Mouse (Mus musculus) limb, embryonic 14.5 days (tissue): ENCODE measurements around the gene Alox12b. TPM values are rescaled to one million over a fixed set of nuclear protein-coding genes. Genes with fewer than 3 reads are reported as not detected.

Experiments used
- ATAC-seq: fragments of 200-750 bp; cut with Nextera tagmentation; 2 replicates; pipeline ENCODE4 v1.8.0; 2017; ENCODE audit warnings: low read depth, moderate number of reproducible peaks, moderate TSS enrichment; ENCODE audit not compliant: low FRiP score
- DNase-seq: peaks from one replicate; pipeline ENCODE4 v3.0.0-alpha.2; 2015; ENCODE audit warnings: low spot score
- H3K27ac ChIP-seq: fragments of 300-500 bp; sonication (generic); replicated peaks from 2 replicates; pipeline ENCODE4 v1.5.1; 2014; ENCODE audit warnings: low read depth, mild to moderate bottlenecking, low read length, moderate library complexity, mixed read lengths
- H3K27me3 ChIP-seq: fragments of 300-500 bp; sonication (generic); 2 replicates; pipeline ENCODE4 v1.6.1; 2014; ENCODE audit warnings: low read length, mixed read lengths; ENCODE audit not compliant: control insufficient read depth, insufficient read depth
- H3K36me3 ChIP-seq: fragments of 300-500 bp; sonication (generic); 2 replicates; pipeline ENCODE4 v1.6.1; 2014; ENCODE audit warnings: mild to moderate bottlenecking, low read length, moderate library complexity, mixed read lengths; ENCODE audit not compliant: control insufficient read depth, insufficient read depth
- H3K4me1 ChIP-seq: fragments of 300-500 bp; sonication (generic); 2 replicates; pipeline ENCODE4 v1.6.1; 2014; ENCODE audit warnings: antibody characterized with exemption, low read length, mixed read lengths; ENCODE audit not compliant: control insufficient read depth, insufficient read depth
- H3K4me2 ChIP-seq: fragments of 300-500 bp; sonication (generic); replicated peaks from 2 replicates; pipeline ENCODE4 v1.6.1; 2014; ENCODE audit warnings: low read depth, mild to moderate bottlenecking, low read length, moderate library complexity; ENCODE audit not compliant: severe bottlenecking
- H3K4me3 ChIP-seq: fragments of 300-500 bp; sonication (generic); replicated peaks from 2 replicates; pipeline ENCODE4 v1.5.1; 2014; ENCODE audit warnings: low read length
- H3K9ac ChIP-seq: fragments of 300-500 bp; sonication (generic); 2 replicates; pipeline ENCODE4 v1.6.1; 2014; ENCODE audit warnings: mild to moderate bottlenecking, low read depth, low read length, moderate library complexity; ENCODE audit not compliant: severe bottlenecking
- H3K9me3 ChIP-seq: fragments of 300-500 bp; sonication (generic); 2 replicates; pipeline ENCODE4 v1.6.1; 2016; ENCODE audit warnings: low read length; ENCODE audit not compliant: control insufficient read depth
- POLR2A ChIP-seq: fragments of 200-500 bp; IDR thresholded peaks from 2 replicates; pipeline ENCODE4 v1.8.0; 2012; ENCODE audit warnings: inconsistent platforms, mild to moderate bottlenecking, moderate library complexity, borderline replicate concordance; ENCODE audit not compliant: insufficient read depth, insufficient read length; ENCODE audit errors: extremely low read depth
- WGBS: fragments of 180-500 bp; shearing (Covaris S2); extraction: QIAGEN DNeasy Blood & Tissue Kit; methylation state at CpG from one replicate; pipeline ENCODE4 v1.1.7; 2014; 5-methylcytosine and 5-hydroxymethylcytosine counted together
- polyA plus RNA-seq, 2 experiments: library from polyadenylated mRNA; depleted of rRNA in 1 of 2; stranded (reverse) in 1 of 2; unstranded in 1 of 2; fragments of >200 nt; fragmentation: Nextera tagmentation in 1 of 2; extraction: Ambion mirVana in 1 of 2; gene quantifications; 2 replicates each; pipeline versions ENCODE4 v1.2.1 to v1.2.3; 2012 to 2014

The Alox12b gene
- polyA plus RNA-seq, 2 experiments, result 0.24 to 0.83 TPM

DNA sequence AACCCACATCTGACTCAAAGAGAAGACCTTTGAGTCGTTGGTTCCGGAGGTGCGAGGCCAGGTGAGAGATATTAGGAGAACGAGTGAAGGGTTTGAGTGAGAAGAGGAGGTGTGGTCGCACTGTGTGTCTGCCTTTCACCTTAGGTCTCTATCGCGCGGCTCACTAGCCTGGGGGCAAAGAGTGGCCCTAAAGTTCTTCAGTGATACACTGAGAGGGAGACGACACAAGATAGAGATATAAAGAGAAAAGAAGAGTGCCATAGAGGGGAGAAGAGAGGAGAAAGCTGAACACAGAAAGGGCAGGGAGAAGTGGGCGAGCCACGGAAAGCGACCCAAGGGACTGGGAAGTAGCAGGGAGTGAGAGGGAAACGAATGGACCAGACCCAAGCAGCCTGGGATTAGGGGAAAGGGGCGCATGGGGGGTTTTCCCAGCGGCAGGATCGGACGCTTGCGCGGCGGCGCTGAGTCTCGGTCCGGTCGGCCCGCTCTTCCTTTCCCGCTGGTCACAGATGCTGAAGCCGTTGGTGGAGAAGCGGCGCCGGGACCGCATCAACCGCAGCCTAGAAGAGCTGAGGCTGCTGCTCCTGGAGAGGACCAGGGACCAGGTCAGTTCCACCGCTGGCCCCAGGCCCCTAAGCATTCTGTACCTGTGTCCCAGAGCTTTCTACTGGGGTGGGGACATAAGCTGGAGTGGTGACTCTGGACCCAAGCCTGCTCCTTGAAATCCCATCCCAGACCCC, 35.6 kb upstream of the Alox12b start:
- Histone ChIP-seq H3K27ac (no peak overlapping the region), H3K4me2 (peak overlapping the region; percentile 90), H3K4me1 (peaks cover 28% of the 10 kb centered on the region), H3K4me3 (peak overlapping the region; percentile 74), H3K9ac (peak overlapping the region; percentile 65), H3K27me3 (no peaks in the 10 kb centered on the region), H3K36me3 (no peaks in the 10 kb centered on the region), H3K9me3 (no peaks in the 10 kb centered on the region)
- no peak for ATAC-seq
- DNase-seq, result no peak
- WGBS, result 1% methylated on average over 29 of the region's 33 CpGs
- TF ChIP-seq POLR2A, result no peak

DNA sequence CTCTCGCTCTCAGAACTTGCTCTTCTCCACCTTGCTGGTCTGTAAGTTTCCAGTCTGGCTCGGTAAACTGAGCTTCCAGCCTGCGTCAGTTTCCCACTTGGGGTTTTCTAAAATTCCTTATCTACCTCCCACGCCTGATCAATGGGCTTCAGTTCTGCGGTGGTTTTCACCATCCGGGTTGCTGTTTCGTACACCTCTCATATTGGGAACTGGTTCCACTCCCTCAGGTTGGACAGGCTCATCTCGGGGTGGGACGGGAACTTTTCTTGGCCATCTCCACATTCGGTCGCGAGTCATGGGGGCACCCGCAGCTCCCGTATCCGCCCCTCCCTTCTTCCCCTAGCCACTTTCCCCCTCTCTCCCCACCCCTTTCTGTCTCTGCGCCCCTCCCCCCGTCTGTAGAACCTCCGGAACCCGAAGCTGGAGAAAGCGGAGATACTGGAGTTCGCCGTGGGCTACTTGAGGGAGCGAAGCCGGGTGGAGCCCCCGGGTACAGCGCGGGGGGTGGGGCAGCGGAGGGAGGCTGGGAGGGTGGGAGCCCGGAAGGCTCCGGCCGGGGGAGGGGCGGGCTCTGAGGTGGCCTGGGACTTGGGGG, 35.0 kb upstream of the Alox12b start:
- TF ChIP-seq POLR2A, result no peak
- Histone ChIP-seq H3K9me3 (no peaks in the 10 kb centered on the region), H3K4me3 (peak overlapping the region; percentile 74), H3K9ac (peak overlapping the region; percentile 65), H3K36me3 (no peaks in the 10 kb centered on the region), H3K27me3 (no peaks in the 10 kb centered on the region), H3K4me2 (peak overlapping the region; percentile 90), H3K27ac (peak overlapping the region; percentile 81), H3K4me1 (peaks cover 29% of the 10 kb centered on the region)
- DNase-seq (peak; percentile 63), ATAC-seq (no peak)
- WGBS, result under 1% methylated on average over 31 of the region's 32 CpGs

DNA sequence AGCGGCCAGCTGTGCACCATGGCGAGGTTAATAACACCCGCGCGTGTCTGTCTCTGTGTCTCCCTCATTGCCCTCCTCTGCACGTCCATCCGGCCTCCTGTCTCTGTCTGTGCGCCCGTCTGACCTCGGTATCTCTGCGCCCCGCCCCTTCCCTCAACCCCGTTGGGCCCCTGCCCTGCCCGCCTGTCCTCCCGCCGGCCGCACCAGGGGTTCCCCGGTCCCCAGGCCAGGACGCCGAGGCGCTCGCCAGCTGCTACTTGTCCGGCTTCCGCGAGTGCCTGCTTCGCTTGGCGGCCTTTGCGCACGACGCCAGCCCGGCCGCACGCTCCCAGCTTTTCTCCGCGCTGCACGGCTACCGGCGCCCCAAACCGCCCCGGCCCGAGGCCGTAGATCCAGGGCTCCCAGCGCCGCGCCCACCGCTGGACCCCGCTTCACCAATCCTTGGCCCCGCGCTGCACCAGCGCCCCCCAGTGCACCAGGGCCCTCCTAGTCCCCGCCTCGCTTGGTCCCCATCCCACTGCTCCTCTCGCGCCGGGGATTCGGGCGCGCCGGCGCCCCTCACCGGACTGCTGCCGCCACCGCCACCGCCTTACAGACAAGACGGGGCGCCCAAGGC, 34.3 kb upstream of the Alox12b start, which contains the start of gene 9130213A22Rik:
TSS of gene 9130213A22Rik (minus strand) at position 254 of the 616 bp plus-strand sequence.
- no peak for TF ChIP-seq POLR2A
- H3K9me3 ChIP-seq, result no peaks in the 10 kb centered on the region
- H3K4me1 ChIP-seq, result peaks cover 26% of the 10 kb centered on the region
- peak within 1 kb of the TSS; percentile 65 for H3K9ac ChIP-seq
- peak; percentile 44 for ATAC-seq
- H3K27me3 ChIP-seq, result no peaks in the 10 kb centered on the region
- H3K4me2 ChIP-seq, result peak within 1 kb of the TSS; percentile 90
- under 1% methylated on average over 32 of the region's 66 CpGs for WGBS
- peak; percentile 89 for DNase-seq
- H3K4me3 ChIP-seq, result peak within 1 kb of the TSS; percentile 74
- H3K36me3 ChIP-seq, result no peaks in the 10 kb centered on the region
- peak within 1 kb of the TSS; percentile 81 for H3K27ac ChIP-seq

DNA sequence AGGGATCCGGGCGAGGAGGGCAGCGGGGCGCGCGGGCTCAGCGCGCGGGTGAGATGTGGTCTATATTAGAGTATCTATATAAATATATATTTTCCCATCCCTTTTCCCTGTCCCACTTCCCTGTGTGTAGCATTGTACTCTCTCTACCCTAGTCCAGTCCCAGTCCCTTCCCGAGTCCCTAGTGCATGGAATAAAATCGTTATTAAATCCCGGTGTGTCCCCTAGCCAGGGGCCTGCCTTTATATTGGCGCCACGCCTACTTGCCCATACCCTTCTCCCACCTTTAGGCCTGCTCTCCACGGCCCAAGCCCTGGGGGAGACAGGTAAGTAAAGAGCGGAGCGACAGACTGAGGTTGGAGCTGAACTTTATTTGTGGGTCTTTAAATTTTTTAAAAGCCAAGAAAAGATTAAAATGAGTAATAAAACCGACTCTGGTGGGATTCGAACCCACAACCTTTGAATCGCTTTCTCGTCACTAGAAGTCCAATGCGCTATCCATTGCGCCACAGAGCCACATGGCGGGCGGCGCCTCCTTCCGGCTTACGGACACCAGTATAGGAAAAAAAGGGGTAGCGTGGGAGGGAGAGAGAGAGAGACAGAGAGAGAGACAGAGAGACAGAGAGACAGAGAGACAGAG, 33.6 kb upstream of the Alox12b start:
- Histone ChIP-seq H3K4me1 (peaks cover 26% of the 10 kb centered on the region), H3K9ac (peak overlapping the region; percentile 65), H3K27ac (peak overlapping the region; percentile 81), H3K36me3 (no peaks in the 10 kb centered on the region), H3K4me3 (peak overlapping the region; percentile 74), H3K9me3 (no peaks in the 10 kb centered on the region), H3K27me3 (no peaks in the 10 kb centered on the region), H3K4me2 (peak overlapping the region; percentile 90)
- under 1% methylated on average over 29 of the region's 29 CpGs for WGBS
- TF ChIP-seq POLR2A, result no peak
- peak; percentile 93 for DNase-seq
- ATAC-seq, result no peak
